Mouse (Mus musculus) limb, embryonic 15.5 days (tissue): ENCODE measurements around the gene Asb13. TPM values are rescaled to one million over a fixed set of nuclear protein-coding genes. Genes with fewer than 3 reads are reported as not detected.

Experiments used
- ATAC-seq: fragments of 200-750 bp; cut with Nextera tagmentation; 2 replicates; pipeline ENCODE4 v1.8.0; 2017; ENCODE audit warnings: low read depth, moderate TSS enrichment; ENCODE audit not compliant: insufficient number of reproducible peaks, low FRiP score, low TSS enrichment
- H3K27ac ChIP-seq: fragments of 300-500 bp; sonication (generic); 2 replicates; pipeline ENCODE4 v1.5.1; 2015; ENCODE audit warnings: moderate library complexity, mild to moderate bottlenecking, inconsistent platforms
- H3K27me3 ChIP-seq: fragments of 300-500 bp; sonication (generic); 2 replicates; pipeline ENCODE4 v1.6.1; 2015; ENCODE audit warnings: inconsistent platforms
- H3K36me3 ChIP-seq: fragments of 300-500 bp; sonication (generic); 2 replicates; pipeline ENCODE4 v1.6.1; 2015; ENCODE audit warnings: inconsistent platforms
- H3K4me1 ChIP-seq: fragments of 300-500 bp; sonication (generic); 2 replicates; pipeline ENCODE4 v1.6.1; 2015; ENCODE audit warnings: inconsistent platforms
- H3K4me2 ChIP-seq: fragments of 300-500 bp; sonication (generic); 2 replicates; pipeline ENCODE4 v1.6.1; 2015; ENCODE audit warnings: mild to moderate bottlenecking, inconsistent platforms
- H3K4me3 ChIP-seq: fragments of 300-500 bp; sonication (generic); 2 replicates; pipeline ENCODE4 v1.5.1; 2015; ENCODE audit warnings: mild to moderate bottlenecking, inconsistent platforms
- H3K9ac ChIP-seq: fragments of 300-500 bp; sonication (generic); 2 replicates; pipeline ENCODE4 v1.6.1; 2015; ENCODE audit warnings: inconsistent platforms
- H3K9me3 ChIP-seq: fragments of 300-500 bp; sonication (generic); 2 replicates; pipeline ENCODE4 v1.6.1; 2016; ENCODE audit warnings: inconsistent platforms
- WGBS: fragments of 180-500 bp; shearing (Covaris S2); methylation state at CpG from one replicate; pipeline ENCODE4 v1.1.7; 2015; 5-methylcytosine and 5-hydroxymethylcytosine counted together
- polyA plus RNA-seq: library from polyadenylated mRNA; unstranded; fragments of >200 nt; fragmentation: Nextera tagmentation; extraction: Ambion mirVana; gene quantifications from 2 replicates; pipeline ENCODE4 v1.2.1, GENCODE M21; 2015

Gene Asb13
- polyA plus RNA-seq, 1 experiment from 2014 or later = 10.1 TPM

DNA sequence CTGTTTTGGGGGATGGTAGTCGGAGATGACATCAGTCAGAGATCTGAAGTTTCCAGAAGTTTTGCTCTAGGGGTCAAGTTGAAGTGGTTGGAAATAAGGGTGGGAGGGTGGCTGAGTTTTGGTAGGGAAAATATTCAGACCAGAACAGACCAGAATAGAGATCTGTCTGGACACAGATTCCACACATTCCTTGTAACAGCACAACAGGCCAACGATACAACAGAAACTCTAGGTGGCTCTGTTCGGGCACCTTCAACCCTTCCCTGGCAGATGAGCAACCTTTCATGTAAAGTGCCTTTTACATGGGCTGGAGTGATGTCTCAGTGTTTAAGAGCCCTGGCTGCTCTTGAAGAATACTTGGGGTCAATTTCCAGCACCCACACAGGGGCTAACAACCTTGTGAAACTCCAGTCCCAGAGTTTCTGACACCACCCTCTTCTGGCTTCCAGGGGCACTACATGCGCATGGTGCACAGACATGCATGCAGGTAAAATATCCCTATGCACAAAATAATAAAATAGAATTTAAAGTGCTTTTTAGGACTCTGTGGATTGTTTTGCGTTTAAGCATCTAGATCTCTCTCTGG, 33.5 kb downstream of the Asb13 start:
- H3K4me3 ChIP-seq = no peak overlapping the region
- whole genome bisulfite sequencing = 77% methylated on average over 5 of the region's 5 CpGs
- peaks cover 21% of the 10 kb centered on the region for H3K4me1 ChIP-seq
- H3K9ac ChIP-seq = no peak overlapping the region
- H3K27me3 ChIP-seq = no peaks in the 10 kb centered on the region
- H3K9me3 ChIP-seq = no peaks in the 10 kb centered on the region
- no peak for ATAC-seq
- no peaks in the 10 kb centered on the region for H3K36me3 ChIP-seq
- H3K4me2 ChIP-seq = no peak overlapping the region
- H3K27ac ChIP-seq = no peak overlapping the region

DNA sequence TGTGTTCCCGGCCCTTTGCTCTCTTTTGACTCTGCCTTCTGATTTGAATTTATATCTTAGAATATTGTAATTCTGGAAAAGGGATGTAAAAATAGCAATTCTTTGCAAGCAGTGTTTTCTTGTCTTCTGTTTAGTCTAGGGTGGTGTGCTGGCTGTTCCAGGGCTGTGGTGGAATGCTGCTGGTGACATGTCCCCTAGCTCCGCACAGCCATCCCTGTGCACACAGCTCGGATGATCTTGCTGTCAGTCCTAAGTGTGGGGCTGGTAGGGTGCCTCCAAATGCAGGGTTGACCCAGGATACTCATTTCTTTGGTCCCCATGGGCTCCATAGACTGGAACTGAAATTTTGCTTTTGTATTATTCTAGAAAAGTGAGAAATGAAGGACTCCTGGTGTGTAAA, 34.2 kb downstream of the Asb13 start:
- H3K4me3 ChIP-seq = no peak overlapping the region
- peaks cover 25% of the 10 kb centered on the region for H3K4me1 ChIP-seq
- WGBS = 94% methylated on average over 3 of the region's 3 CpGs
- no peak overlapping the region for H3K9ac ChIP-seq
- no peaks in the 10 kb centered on the region for H3K27me3 ChIP-seq
- H3K36me3 ChIP-seq = no peaks in the 10 kb centered on the region
- no peak overlapping the region for H3K27ac ChIP-seq
- H3K4me2 ChIP-seq = no peak overlapping the region
- no peaks in the 10 kb centered on the region for H3K9me3 ChIP-seq
- no peak for ATAC-seq

DNA sequence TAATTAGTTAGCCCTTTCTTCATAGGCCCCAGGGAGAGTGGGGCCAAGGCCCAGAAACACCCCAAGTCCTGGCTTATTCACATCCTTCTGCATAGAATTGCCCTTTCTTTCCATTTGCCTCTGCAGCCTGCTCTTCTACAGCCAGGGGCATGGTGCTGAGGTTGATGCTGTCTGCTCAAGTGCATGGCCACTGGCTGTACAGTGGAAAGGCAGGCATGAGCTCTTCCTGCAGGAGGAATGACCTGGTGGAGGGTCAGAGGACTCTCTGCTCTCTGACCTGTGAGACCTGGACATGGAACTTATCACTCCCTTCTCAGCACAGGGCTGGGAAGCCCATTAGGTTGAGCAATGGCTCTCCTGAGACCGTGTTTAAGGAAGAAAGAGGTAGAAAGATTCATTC, 35.8 kb downstream of the Asb13 start:
- H3K9ac ChIP-seq = no peak overlapping the region
- peaks cover 36% of the 10 kb centered on the region for H3K4me1 ChIP-seq
- ATAC-seq = no peak
- H3K36me3 ChIP-seq = no peaks in the 10 kb centered on the region
- no peak overlapping the region for H3K4me3 ChIP-seq
- WGBS = 72% methylated on average over 1 of the region's 1 CpGs
- no peak overlapping the region for H3K4me2 ChIP-seq
- no peaks in the 10 kb centered on the region for H3K9me3 ChIP-seq
- H3K27me3 ChIP-seq = no peaks in the 10 kb centered on the region
- peak overlapping the region; percentile 81 for H3K27ac ChIP-seq

DNA sequence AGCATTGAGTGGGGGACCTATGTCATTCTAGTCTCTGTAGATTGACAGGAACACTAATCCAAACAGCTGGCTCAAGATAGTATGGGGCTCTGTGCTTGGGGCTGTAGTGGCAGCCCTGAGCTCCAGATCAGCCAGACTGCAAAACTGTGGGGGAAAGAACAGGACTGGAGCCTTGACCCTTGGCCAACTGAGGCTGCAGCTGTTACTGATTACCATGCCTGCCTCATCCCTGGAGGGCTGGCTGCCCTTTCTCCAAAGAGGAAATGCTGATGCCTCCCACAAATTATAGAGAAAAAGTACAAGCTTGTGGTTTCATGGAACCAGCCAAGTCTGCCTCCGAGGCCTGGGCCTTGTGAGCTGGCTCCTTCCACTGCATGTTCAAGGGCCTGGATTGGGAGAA, 36.2 kb downstream of the Asb13 start:
- WGBS = 26% methylated on average over 1 of the region's 1 CpGs

DNA sequence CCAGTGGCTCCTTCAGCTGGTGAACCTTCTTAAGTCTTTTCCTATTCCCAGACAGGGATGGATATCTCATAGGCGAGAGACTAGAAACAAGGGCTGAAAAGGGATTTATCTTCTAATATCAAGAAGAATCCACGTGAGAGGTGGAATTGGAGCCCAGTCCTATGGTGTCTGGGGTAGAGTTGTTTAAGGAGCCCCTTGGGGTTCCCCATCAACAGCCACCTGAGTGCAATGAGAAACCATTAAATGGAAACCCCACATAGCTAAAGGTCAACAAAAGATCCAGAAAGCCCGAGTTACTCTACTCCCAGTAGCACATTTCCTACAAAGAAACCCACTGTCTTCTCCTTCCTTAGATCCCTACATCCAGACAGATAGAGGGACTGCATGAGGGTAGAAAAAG, 39.3 kb downstream of the Asb13 start:
- peak overlapping the region; percentile 77 for H3K27ac ChIP-seq

More for the DNA sequence above, 36.2 kb downstream of the Asb13 start:
- Histone ChIP-seq H3K9me3 (no peaks in the 10 kb centered on the region), H3K4me1 (peaks cover 38% of the 10 kb centered on the region), H3K27ac (peak overlapping the region; percentile 81), H3K36me3 (no peaks in the 10 kb centered on the region), H3K9ac (no peak overlapping the region), H3K27me3 (no peaks in the 10 kb centered on the region), H3K4me2 (no peak overlapping the region), H3K4me3 (no peak overlapping the region)
- peak; percentile 54 for ATAC-seq

DNA sequence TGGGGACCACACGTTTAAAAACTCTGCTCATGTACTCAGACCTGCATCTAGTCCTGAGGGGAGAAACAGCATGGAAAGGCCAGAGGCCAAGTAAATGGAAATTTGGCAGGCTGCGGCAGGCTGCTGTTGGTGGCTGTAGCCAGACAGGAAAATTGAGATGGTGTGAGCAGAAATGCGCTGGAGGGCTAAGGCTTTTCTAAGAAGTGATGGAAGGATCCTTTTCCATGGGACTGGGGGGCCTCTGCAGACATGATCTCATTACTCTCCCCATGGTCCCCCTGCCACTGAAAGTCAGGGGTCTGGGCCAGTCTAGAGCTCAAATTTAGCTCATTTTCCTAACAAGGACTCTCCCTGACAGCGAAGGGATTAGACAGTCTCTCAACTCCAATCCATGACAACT, 39.8 kb downstream of the Asb13 start:
- ATAC-seq = peak; percentile 83
- Histone ChIP-seq H3K9ac (no peak overlapping the region), H3K4me1 (peaks cover 42% of the 10 kb centered on the region), H3K4me2 (no peak overlapping the region), H3K27ac (peak overlapping the region; percentile 77), H3K4me3 (no peak overlapping the region), H3K36me3 (no peaks in the 10 kb centered on the region), H3K27me3 (no peaks in the 10 kb centered on the region), H3K9me3 (no peaks in the 10 kb centered on the region)
- 38% methylated on average over 4 of the region's 4 CpGs for whole genome bisulfite sequencing

More for the DNA sequence above, 39.3 kb downstream of the Asb13 start:
- H3K9me3 ChIP-seq = no peaks in the 10 kb centered on the region
- H3K27me3 ChIP-seq = no peaks in the 10 kb centered on the region
- H3K36me3 ChIP-seq = no peaks in the 10 kb centered on the region
- peaks cover 42% of the 10 kb centered on the region for H3K4me1 ChIP-seq
- no peak for ATAC-seq
- no peak overlapping the region for H3K4me2 ChIP-seq
- no peak overlapping the region for H3K4me3 ChIP-seq
- WGBS = 58% methylated on average over 3 of the region's 3 CpGs
- no peak overlapping the region for H3K9ac ChIP-seq

DNA sequence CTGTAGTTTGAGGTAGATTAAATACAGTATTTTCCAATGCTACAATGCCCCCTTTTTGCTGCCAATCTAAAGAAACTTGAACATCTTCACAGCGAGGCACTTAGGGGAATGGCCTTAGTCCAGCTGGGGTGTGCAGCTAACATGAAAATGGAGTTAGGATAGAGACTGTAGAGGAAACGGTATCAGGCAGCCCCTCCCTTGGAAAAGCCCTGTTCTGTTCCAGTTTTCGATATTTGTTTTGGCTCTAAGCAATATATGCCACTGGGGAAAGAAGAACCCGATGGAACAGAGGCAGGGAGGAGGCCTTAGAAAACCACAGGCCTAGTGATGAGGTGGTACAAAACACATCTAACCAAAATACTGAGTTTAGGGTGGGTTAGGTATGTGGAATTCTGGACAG, 42.0 kb downstream of the Asb13 start:
- Histone ChIP-seq H3K4me2 (no peak overlapping the region), H3K36me3 (no peaks in the 10 kb centered on the region), H3K9me3 (no peaks in the 10 kb centered on the region), H3K27ac (peak overlapping the region; percentile 22; the same call in 1 of the 2 replicates), H3K27me3 (no peaks in the 10 kb centered on the region), H3K4me1 (peaks cover 25% of the 10 kb centered on the region), H3K9ac (no peak overlapping the region), H3K4me3 (no peak overlapping the region)
- 0 out of 2 replicates have a peak, but pooled peaks have one; percentile 7 for ATAC-seq
- 52% methylated on average over 4 of the region's 4 CpGs for WGBS

DNA sequence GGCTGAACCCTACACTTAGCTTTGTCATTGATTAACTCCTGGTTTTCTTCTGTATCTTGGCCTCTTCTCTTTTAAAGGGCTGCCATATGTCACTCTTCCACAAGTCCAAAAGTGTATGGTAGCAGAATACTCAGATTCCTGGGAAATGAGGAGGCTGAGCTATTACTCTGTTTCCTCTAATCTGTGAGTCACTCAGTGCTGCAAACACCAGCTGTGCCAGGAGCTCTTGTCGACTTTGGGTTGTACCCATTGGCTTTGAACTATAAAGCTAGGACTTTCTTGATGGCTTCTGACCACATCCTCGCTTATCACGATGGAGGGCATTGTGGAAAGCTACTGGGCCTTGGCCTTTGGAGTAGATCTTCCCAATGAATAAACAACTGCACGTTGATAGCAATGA, 45.3 kb downstream of the Asb13 start:
- 84% methylated on average over 4 of the region's 4 CpGs for WGBS
- H3K27ac ChIP-seq = no peak overlapping the region
- H3K36me3 ChIP-seq = no peaks in the 10 kb centered on the region
- H3K9ac ChIP-seq = no peak overlapping the region
- no peak for ATAC-seq
- no peaks in the 10 kb centered on the region for H3K27me3 ChIP-seq
- H3K4me2 ChIP-seq = no peak overlapping the region
- no peaks in the 10 kb centered on the region for H3K9me3 ChIP-seq
- H3K4me1 ChIP-seq = peaks cover 18% of the 10 kb centered on the region; the same call in 1 of the 2 replicates
- H3K4me3 ChIP-seq = no peak overlapping the region

DNA sequence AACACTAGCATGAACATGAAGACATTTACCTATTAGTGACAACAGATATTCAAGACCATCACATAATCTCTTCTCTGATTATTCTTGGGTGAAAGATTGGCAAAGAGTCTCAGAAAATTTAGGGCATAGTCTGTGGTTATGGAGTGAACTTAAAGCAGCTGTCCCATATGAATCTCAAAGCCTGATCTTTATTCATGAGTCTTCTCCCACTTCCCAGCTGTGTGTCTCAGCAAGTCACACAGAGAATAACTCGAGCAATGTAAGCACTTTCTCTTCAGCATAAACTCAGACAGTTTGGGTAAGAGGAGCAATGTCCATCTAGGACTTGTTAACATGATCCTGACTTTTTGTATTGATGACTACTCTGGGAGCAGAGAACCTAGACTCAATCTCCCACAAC, 52.5 kb downstream of the Asb13 start:
- ATAC-seq = no peak
- no peak overlapping the region for H3K27ac ChIP-seq
- 76% methylated on average over 1 of the region's 1 CpGs for WGBS

DNA sequence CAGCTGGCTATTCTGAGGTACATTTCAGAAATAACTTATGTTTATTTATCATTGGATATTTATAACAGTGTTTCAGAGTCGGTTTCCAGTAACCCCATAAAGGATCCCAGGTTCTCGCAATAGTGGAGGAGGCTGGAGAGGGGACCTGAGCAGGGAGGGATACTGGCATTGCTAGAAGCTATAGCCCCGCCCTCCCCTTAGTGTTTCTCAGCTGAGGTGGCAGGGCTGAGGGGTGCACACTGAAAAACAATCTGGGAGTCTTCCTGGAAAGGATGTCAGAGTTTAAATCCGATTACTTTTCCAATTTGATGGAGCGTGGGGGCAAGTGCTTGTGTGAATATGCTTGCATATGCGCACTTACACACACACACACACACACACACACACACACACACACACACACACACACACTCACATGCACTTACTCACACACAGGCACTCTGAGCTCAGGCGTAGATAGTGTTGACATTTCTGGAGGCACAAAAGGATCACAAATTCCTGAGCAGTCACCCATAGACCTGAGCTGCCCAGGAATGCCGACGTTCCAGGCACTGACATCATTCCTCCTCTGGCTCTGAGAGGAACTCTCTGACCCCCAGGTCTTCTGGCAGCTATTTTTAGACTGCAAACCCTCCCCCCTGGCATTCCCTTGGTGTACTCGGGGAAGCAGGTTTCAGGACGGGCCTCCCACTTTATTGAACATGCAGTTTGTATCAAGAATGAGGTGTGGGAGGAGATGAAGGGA, 60.9 kb downstream of the Asb13 start:
- H3K27me3 ChIP-seq = no peaks in the 10 kb centered on the region
- H3K4me3 ChIP-seq = no peak overlapping the region
- peaks cover 20% of the 10 kb centered on the region for H3K4me1 ChIP-seq
- H3K9ac ChIP-seq = no peak overlapping the region
- 14% methylated on average over 11 of the region's 11 CpGs for WGBS
- no peaks in the 10 kb centered on the region for H3K9me3 ChIP-seq
- peak overlapping the region; percentile 22; the same call in 1 of the 2 replicates for H3K4me2 ChIP-seq
- ATAC-seq = peak; percentile 90
- H3K36me3 ChIP-seq = no peaks in the 10 kb centered on the region
- H3K27ac ChIP-seq = peak overlapping the region; percentile 71

More for the DNA sequence above, 52.5 kb downstream of the Asb13 start:
- no peak overlapping the region for H3K4me2 ChIP-seq
- no peaks in the 10 kb centered on the region for H3K27me3 ChIP-seq
- H3K36me3 ChIP-seq = no peaks in the 10 kb centered on the region
- 0 out of 2 replicates have a peak, but pooled peaks cover 2% of the 10 kb centered on the region for H3K4me1 ChIP-seq
- H3K9ac ChIP-seq = no peak overlapping the region
- no peak overlapping the region for H3K4me3 ChIP-seq
- H3K9me3 ChIP-seq = no peaks in the 10 kb centered on the region

DNA sequence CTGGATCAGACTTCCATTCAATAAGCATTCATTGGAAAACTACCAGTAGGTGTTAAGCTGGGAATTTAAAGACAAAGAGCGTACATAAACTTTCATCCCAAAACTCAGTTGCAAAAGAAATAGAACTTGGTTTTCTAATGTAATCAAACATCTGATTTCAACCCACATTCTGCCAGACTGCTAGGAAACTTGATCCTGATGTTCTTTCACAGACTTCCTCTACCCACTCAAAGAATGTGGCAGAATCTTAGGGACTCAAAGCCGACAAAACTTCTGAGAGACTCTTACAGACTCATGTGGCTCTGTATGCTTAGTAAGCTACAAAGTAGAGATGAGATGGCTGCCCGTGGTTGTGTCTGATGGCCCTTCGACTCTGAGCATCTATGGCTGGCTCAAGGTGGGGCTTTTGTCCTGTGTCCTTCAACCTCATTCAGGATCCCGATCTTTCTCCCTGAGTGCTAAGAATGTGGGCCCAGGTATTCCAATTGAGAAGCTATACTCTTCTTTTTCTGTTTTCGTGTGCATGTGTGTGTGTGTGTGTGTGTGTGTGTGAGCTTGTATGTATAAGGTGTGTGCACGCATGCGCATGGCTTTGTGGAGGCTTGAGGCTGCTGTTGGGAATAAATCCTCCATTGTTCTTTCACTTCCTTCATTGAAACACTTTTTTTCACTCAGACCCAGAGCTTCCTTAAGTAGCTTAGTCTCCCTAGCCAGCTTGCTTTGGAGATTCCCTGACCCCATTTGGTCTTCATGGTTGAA, 63.3 kb downstream of the Asb13 start:
- Histone ChIP-seq H3K27me3 (no peaks in the 10 kb centered on the region), H3K36me3 (no peaks in the 10 kb centered on the region), H3K27ac (no peak overlapping the region), H3K4me2 (no peak overlapping the region), H3K9me3 (no peaks in the 10 kb centered on the region), H3K9ac (no peak overlapping the region), H3K4me1 (peaks cover 20% of the 10 kb centered on the region), H3K4me3 (no peak overlapping the region)
- ATAC-seq = no peak
- 74% methylated on average over 8 of the region's 8 CpGs for WGBS

DNA sequence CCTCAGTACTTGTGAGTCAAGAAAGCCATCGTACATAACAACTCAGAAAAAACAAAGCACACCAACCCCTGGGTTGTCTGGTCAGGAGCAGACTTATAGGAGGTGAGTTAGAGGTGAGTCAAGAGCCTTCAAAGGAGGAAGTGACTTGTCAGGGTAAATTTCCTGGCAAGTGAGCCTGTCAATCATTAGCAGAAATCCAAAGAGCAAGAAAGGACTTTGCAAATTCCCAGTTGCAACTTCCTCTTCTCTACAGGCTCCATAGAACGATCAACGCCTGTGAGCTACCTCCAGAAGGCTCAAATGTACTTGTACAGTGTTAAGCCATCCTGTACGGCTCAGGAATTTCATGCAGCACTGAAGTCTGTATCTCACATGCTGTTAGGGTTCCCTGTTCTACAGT, 66.9 kb downstream of the Asb13 start:
- Histone ChIP-seq H3K27me3 (no peaks in the 10 kb centered on the region), H3K9ac (no peak overlapping the region), H3K36me3 (no peaks in the 10 kb centered on the region), H3K4me1 (peaks cover 6% of the 10 kb centered on the region), H3K4me3 (no peak overlapping the region), H3K27ac (no peak overlapping the region), H3K4me2 (no peak overlapping the region), H3K9me3 (no peaks in the 10 kb centered on the region)
- no peak for ATAC-seq
- WGBS = 63% methylated on average over 4 of the region's 4 CpGs
